ENCODE assay signal across 7 mouse cellular contexts in the genomic region with DNA sequence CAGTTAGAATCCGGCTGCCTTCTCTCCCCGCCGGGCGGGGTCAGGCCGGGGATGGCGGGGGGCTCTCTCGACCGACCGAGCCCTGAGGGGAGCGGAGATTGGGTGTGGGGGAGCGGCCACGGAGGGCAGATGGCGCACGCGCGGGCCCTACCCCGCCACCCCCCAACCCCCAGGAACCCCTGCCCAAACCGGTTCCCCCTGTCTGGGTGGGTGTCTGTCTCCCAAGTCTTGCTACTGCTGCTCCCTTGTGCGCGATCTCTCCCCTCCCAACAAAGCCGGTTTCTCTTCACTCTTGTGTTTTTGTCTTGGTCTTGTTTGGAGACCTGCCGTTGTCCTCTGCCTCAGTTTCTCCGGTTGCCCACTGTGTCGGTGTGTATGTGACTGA. TPM values are rescaled to one million over a fixed set of nuclear protein-coding genes. Genes with fewer than 3 reads are reported as not detected.
DNase-seq lines count a peak whose midpoint lies in the region; ATAC-seq lines count a peak whose summit lies in the region.

No protein-coding gene starts in this region.

- no peaks in the 10 kb centered on the region for H3K36me3 ChIP-seq in lung, embryonic 15.5 days
- H3K36me3 ChIP-seq in embryonic facial prominence, embryonic 13.5 days = no peaks in the 10 kb centered on the region
- H3K36me3 ChIP-seq in hindbrain, embryonic 13.5 days = no peaks in the 10 kb centered on the region
- no peaks in the 10 kb centered on the region for H3K36me3 ChIP-seq in midbrain, embryonic 14.5 days (ENCODE audit: control insufficient read depth, insufficient read depth, low read length)

- 0% methylated on average over 18 of the region's 24 CpGs for WGBS in lung, embryonic 15.5 days
- 0% methylated on average over 24 of the region's 24 CpGs for WGBS in embryonic facial prominence, embryonic 13.5 days
- WGBS in hindbrain, embryonic 13.5 days = under 1% methylated on average over 23 of the region's 24 CpGs
- WGBS in midbrain, embryonic 14.5 days = under 1% methylated on average over 23 of the region's 24 CpGs

- H3K4me2 ChIP-seq in lung, embryonic 15.5 days = peak overlapping the region; percentile 65
- peak overlapping the region; percentile 85 for H3K4me2 ChIP-seq in embryonic facial prominence, embryonic 13.5 days
- peak overlapping the region; percentile 85 for H3K4me2 ChIP-seq in hindbrain, embryonic 13.5 days
- H3K4me2 ChIP-seq in midbrain, embryonic 14.5 days (ENCODE audit: low read length) = peak overlapping the region; percentile 95

- H3K27me3 ChIP-seq in lung, embryonic 15.5 days = no peaks in the 10 kb centered on the region
- H3K27me3 ChIP-seq in embryonic facial prominence, embryonic 13.5 days = no peaks in the 10 kb centered on the region
- H3K27me3 ChIP-seq in hindbrain, embryonic 13.5 days = no peaks in the 10 kb centered on the region
- H3K27me3 ChIP-seq in midbrain, embryonic 14.5 days (ENCODE audit: control insufficient read depth, insufficient read depth, low read length) = no peaks in the 10 kb centered on the region

- DNase-seq in lung, postnatal 4 days = no peak
- no peak for DNase-seq in midbrain, embryonic 14.5 days

- ATAC-seq in lung, embryonic 15.5 days (ENCODE audit: borderline replicate concordance, extremely low read depth, low FRiP score, low TSS enrichment) = peak; percentile 86
- ATAC-seq in embryonic facial prominence, embryonic 13.5 days (ENCODE audit: insufficient number of reproducible peaks, insufficient read depth, low FRiP score, low TSS enrichment, low read depth) = peak; percentile 86
- peak; percentile 90 for ATAC-seq in hindbrain, embryonic 13.5 days (ENCODE audit: low FRiP score)
- peak; percentile 84 for ATAC-seq in midbrain, embryonic 14.5 days (ENCODE audit: low FRiP score, low TSS enrichment)
- ATAC-seq in granulocyte monocyte progenitor cell, adult 5-6 weeks (replicated peaks; ENCODE audit: poor library complexity, severe bottlenecking) = no peak
- ATAC-seq in inflammation-experienced regulatory T-cells, adult 6 months = no peak

- H3K27ac ChIP-seq in lung, embryonic 15.5 days = peak overlapping the region; percentile 93
- H3K27ac ChIP-seq in embryonic facial prominence, embryonic 13.5 days = peak overlapping the region; percentile 91
- H3K27ac ChIP-seq in hindbrain, embryonic 13.5 days = peak overlapping the region; percentile 93
- H3K27ac ChIP-seq in midbrain, embryonic 14.5 days (replicated peaks; ENCODE audit: low read depth, low read length) = peak overlapping the region; percentile 87

- peak overlapping the region; percentile 79 for H3K4me3 ChIP-seq in lung, embryonic 15.5 days
- peak overlapping the region; percentile 88 for H3K4me3 ChIP-seq in embryonic facial prominence, embryonic 13.5 days
- H3K4me3 ChIP-seq in hindbrain, embryonic 13.5 days = peak overlapping the region; percentile 89
- H3K4me3 ChIP-seq in midbrain, embryonic 14.5 days (replicated peaks; ENCODE audit: low read depth, low read length) = peak overlapping the region; percentile 94

- H3K9ac ChIP-seq in lung, embryonic 15.5 days = peak overlapping the region; percentile 90
- H3K9ac ChIP-seq in embryonic facial prominence, embryonic 13.5 days = peak overlapping the region; percentile 94
- peak overlapping the region; percentile 94 for H3K9ac ChIP-seq in hindbrain, embryonic 13.5 days
- peak overlapping the region; percentile 93 for H3K9ac ChIP-seq in midbrain, embryonic 14.5 days (replicated peaks; ENCODE audit: low read length)

- H3K4me1 ChIP-seq in lung, embryonic 15.5 days = peaks cover 12% of the 10 kb centered on the region
- H3K4me1 ChIP-seq in embryonic facial prominence, embryonic 13.5 days = peaks cover 9% of the 10 kb centered on the region
- peaks cover 22% of the 10 kb centered on the region for H3K4me1 ChIP-seq in hindbrain, embryonic 13.5 days (replicated peaks)
- H3K4me1 ChIP-seq in midbrain, embryonic 14.5 days (ENCODE audit: control insufficient read depth, insufficient read depth, low read length) = peaks cover 13% of the 10 kb centered on the region; the same call in 1 of the 2 replicates

- no peaks in the 10 kb centered on the region for H3K9me3 ChIP-seq in lung, embryonic 15.5 days
- no peaks in the 10 kb centered on the region for H3K9me3 ChIP-seq in embryonic facial prominence, embryonic 13.5 days
- H3K9me3 ChIP-seq in hindbrain, embryonic 13.5 days = no peaks in the 10 kb centered on the region
- no peaks in the 10 kb centered on the region for H3K9me3 ChIP-seq in midbrain, embryonic 14.5 days (ENCODE audit: control insufficient read depth, low read length)

RNA-seq across cellular contexts. Expression of gene Rabgap1, which starts 9.3 kb away (rescaled TPM):
- 38.2 and 42.9 TPM in 2 replicates for polyA plus RNA-seq in lung, embryonic 15.5 days (2015; fragmentation: Nextera tagmentation; extraction: Ambion mirVana)
- 60.5 and 61.3 TPM in 2 replicates for polyA plus RNA-seq in embryonic facial prominence, embryonic 13.5 days (2015; fragmentation: Nextera tagmentation; extraction: Ambion mirVana)
- polyA plus RNA-seq in hindbrain, embryonic 13.5 days (2015; fragmentation: Nextera tagmentation; extraction: Ambion mirVana) = 60.1 and 63.3 TPM in 2 replicates
- 90.3 and 91.3 TPM in 2 replicates for polyA plus RNA-seq in midbrain, embryonic 14.5 days (2014; fragmentation: Nextera tagmentation; extraction: Ambion mirVana)
- total RNA-seq in granulocyte monocyte progenitor cell, adult 5-6 weeks (2014; fragmentation: Nextera tagmentation) = 20.8 and 22.0 TPM in 2 replicates
- total RNA-seq in granulocyte monocyte progenitor cell, adult 5-6 weeks (2017) = 22.7 and 24.1 TPM in 2 replicates
- polyA plus RNA-seq in inflammation-experienced regulatory T-cells, adult 6 months (2017; shearing (Covaris generic)) = 10 to 100 TPM; 28.6 to 55.3 (median 34.8) TPM

RNA-seq across cellular contexts. Expression of gene Zbtb6, which starts 9.4 kb away (rescaled TPM):
- polyA plus RNA-seq in lung, embryonic 15.5 days (2015; fragmentation: Nextera tagmentation; extraction: Ambion mirVana) = 6.0 and 6.6 TPM in 2 replicates
- 8.1 and 9.4 TPM in 2 replicates for polyA plus RNA-seq in embryonic facial prominence, embryonic 13.5 days (2015; fragmentation: Nextera tagmentation; extraction: Ambion mirVana)
- 14.1 and 15.1 TPM in 2 replicates for polyA plus RNA-seq in hindbrain, embryonic 13.5 days (2015; fragmentation: Nextera tagmentation; extraction: Ambion mirVana)
- polyA plus RNA-seq in midbrain, embryonic 14.5 days (2014; fragmentation: Nextera tagmentation; extraction: Ambion mirVana) = 11.7 and 15.8 TPM in 2 replicates
- total RNA-seq in granulocyte monocyte progenitor cell, adult 5-6 weeks (2014; fragmentation: Nextera tagmentation) = 7.8 and 10.8 TPM in 2 replicates
- 19.7 and 20.7 TPM in 2 replicates for total RNA-seq in granulocyte monocyte progenitor cell, adult 5-6 weeks (2017)
- 1 to 10 TPM; 4.0 to 6.6 (median 6.1) TPM for polyA plus RNA-seq in inflammation-experienced regulatory T-cells, adult 6 months (2017; shearing (Covaris generic))

RNA-seq across cellular contexts. Expression of gene Zbtb26, which starts 9.4 kb away (rescaled TPM):
- 6.8 TPM in 2 replicates for polyA plus RNA-seq in lung, embryonic 15.5 days (2015; fragmentation: Nextera tagmentation; extraction: Ambion mirVana)
- polyA plus RNA-seq in embryonic facial prominence, embryonic 13.5 days (2015; fragmentation: Nextera tagmentation; extraction: Ambion mirVana) = 8.0 and 9.9 TPM in 2 replicates
- 8.5 and 8.7 TPM in 2 replicates for polyA plus RNA-seq in hindbrain, embryonic 13.5 days (2015; fragmentation: Nextera tagmentation; extraction: Ambion mirVana)
- 8.2 and 11.3 TPM in 2 replicates for polyA plus RNA-seq in midbrain, embryonic 14.5 days (2014; fragmentation: Nextera tagmentation; extraction: Ambion mirVana)
- total RNA-seq in granulocyte monocyte progenitor cell, adult 5-6 weeks (2014; fragmentation: Nextera tagmentation) = 5.8 and 9.4 TPM in 2 replicates
- 7.0 and 10.9 TPM in 2 replicates for total RNA-seq in granulocyte monocyte progenitor cell, adult 5-6 weeks (2017)
- 1 to 10 TPM; 2.8 to 4.8 (median 4.5) TPM for polyA plus RNA-seq in inflammation-experienced regulatory T-cells, adult 6 months (2017; shearing (Covaris generic))

RNA-seq across cellular contexts. Expression of gene Rc3h2, which starts 29.7 kb away (rescaled TPM):
- 12.0 and 13.8 TPM in 2 replicates for polyA plus RNA-seq in lung, embryonic 15.5 days (2015; fragmentation: Nextera tagmentation; extraction: Ambion mirVana)
- polyA plus RNA-seq in embryonic facial prominence, embryonic 13.5 days (2015; fragmentation: Nextera tagmentation; extraction: Ambion mirVana) = 19.1 and 20.7 TPM in 2 replicates
- polyA plus RNA-seq in hindbrain, embryonic 13.5 days (2015; fragmentation: Nextera tagmentation; extraction: Ambion mirVana) = 23.1 and 24.6 TPM in 2 replicates
- polyA plus RNA-seq in midbrain, embryonic 14.5 days (2014; fragmentation: Nextera tagmentation; extraction: Ambion mirVana) = 29.7 and 32.3 TPM in 2 replicates
- 27.2 and 33.1 TPM in 2 replicates for total RNA-seq in granulocyte monocyte progenitor cell, adult 5-6 weeks (2014; fragmentation: Nextera tagmentation)
- 28.5 and 28.9 TPM in 2 replicates for total RNA-seq in granulocyte monocyte progenitor cell, adult 5-6 weeks (2017)
- polyA plus RNA-seq in inflammation-experienced regulatory T-cells, adult 6 months (2017; shearing (Covaris generic)) = 10 to 100 TPM; 24.1 to 32.8 (median 28.2) TPM

Comparison
In these comparisons a context has a peak if more than half of its experiments do, and no peak if none do; other contexts are left out.
1. ATAC-seq: peak in lung, embryonic 15.5 days (single experiment), embryonic facial prominence, embryonic 13.5 days (single experiment), hindbrain, embryonic 13.5 days (single experiment) and midbrain, embryonic 14.5 days (single experiment); none in granulocyte monocyte progenitor cell, adult 5-6 weeks (single experiment) and inflammation-experienced regulatory T-cells, adult 6 months (single experiment).
2. Peak in every context shown above with its lines, with median percentiles within 50 percentile points of each other: H3K27ac ChIP-seq, H3K4me2 ChIP-seq, H3K4me3 ChIP-seq and H3K9ac ChIP-seq.